Mouse (Mus musculus) embryonic facial prominence, embryonic 11.5 days (tissue): Measurements from ENCODE around the gene Gm11111. TPM values are rescaled to one million over a fixed set of nuclear protein-coding genes. Genes with fewer than 3 reads are reported as not detected.

Experiments used
- ATAC-seq: fragments of 200-750 bp; cut with Nextera tagmentation; replicated peaks from 2 replicates; pipeline ENCODE4 v1.8.0; 2017; ENCODE audit warnings: low read depth; ENCODE audit not compliant: insufficient number of reproducible peaks, low FRiP score, low TSS enrichment
- DNase-seq: peaks from one replicate; pipeline ENCODE4 v3.0.0-alpha.2; 2015; ENCODE audit warnings: low spot score
- H3K27ac ChIP-seq: fragments of 300-500 bp; sonication (generic); replicated peaks from 2 replicates; pipeline ENCODE4 v1.5.1; 2014; ENCODE audit warnings: mild to moderate bottlenecking, low read depth, low read length, control low read depth
- H3K27me3 ChIP-seq: fragments of 300-500 bp; sonication (generic); 2 replicates; pipeline ENCODE4 v1.6.1; 2014; ENCODE audit warnings: mild to moderate bottlenecking, low read length, moderate library complexity, mixed read lengths; ENCODE audit not compliant: control insufficient read depth, insufficient read depth
- H3K36me3 ChIP-seq: fragments of 300-500 bp; sonication (generic); replicated peaks from 2 replicates; pipeline ENCODE4 v1.6.1; 2014; ENCODE audit warnings: low read depth, mild to moderate bottlenecking, low read length, moderate library complexity, mixed read lengths; ENCODE audit not compliant: control insufficient read depth, insufficient read depth
- H3K4me1 ChIP-seq: fragments of 300-500 bp; sonication (generic); 2 replicates; pipeline ENCODE4 v1.6.1; 2014; ENCODE audit warnings: low read length, mixed read lengths; ENCODE audit not compliant: control insufficient read depth, insufficient read depth
- H3K4me2 ChIP-seq: fragments of 300-500 bp; sonication (generic); 2 replicates; pipeline ENCODE4 v1.6.1; 2014; ENCODE audit warnings: low read depth, mild to moderate bottlenecking, control low read depth, low read length, moderate library complexity
- H3K4me3 ChIP-seq: fragments of 300-500 bp; sonication (generic); 2 replicates; pipeline ENCODE4 v1.5.1; 2014; ENCODE audit warnings: low read depth, low read length, control low read depth
- H3K9ac ChIP-seq: fragments of 300-500 bp; sonication (generic); replicated peaks from 2 replicates; pipeline ENCODE4 v1.6.1; 2014; ENCODE audit warnings: mild to moderate bottlenecking, control low read depth, low read length
- H3K9me3 ChIP-seq: fragments of 300-500 bp; sonication (generic); replicated peaks from 2 replicates; pipeline ENCODE4 v1.6.1; 2016; ENCODE audit warnings: mild to moderate bottlenecking, low read length, inconsistent platforms, mixed read lengths; ENCODE audit not compliant: control insufficient read depth
- WGBS: fragments of 180-500 bp; shearing (Covaris S2); extraction: QIAGEN DNeasy Blood & Tissue Kit; methylation state at CpG from one replicate; pipeline ENCODE4 v1.1.7; 2014; 5-methylcytosine and 5-hydroxymethylcytosine counted together
- polyA plus RNA-seq: library from polyadenylated mRNA; unstranded; fragments of >200 nt; fragmentation: Nextera tagmentation; extraction: Ambion mirVana; gene quantifications from 2 replicates; pipeline ENCODE4 v1.2.1, GENCODE M21; 2014

The Gm11111 gene
- polyA plus RNA-seq: not detected in 2 replicates

DNA sequence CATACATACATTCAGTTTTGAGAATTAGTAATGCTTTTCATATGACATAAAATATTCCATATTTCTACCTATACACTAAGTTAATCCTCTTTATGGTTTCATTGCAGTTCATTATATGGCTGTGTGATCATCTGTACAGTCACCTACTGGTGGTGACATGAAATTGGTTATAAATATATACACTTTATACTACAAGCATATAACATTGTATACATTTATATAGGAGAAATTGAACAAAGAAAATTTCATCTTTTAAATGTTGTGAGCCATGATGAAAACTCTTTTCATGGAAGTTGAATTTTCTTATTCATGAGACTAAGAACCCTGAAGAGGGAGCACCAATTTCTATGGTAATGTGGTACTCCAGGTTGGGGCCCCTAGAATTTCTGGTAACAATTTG, at the start of gene Gm11111:
Gene Gm11111, plus strand, starts transcription at position 301 of the 400 bp plus-strand sequence.
- ATAC-seq: no peak
- H3K27ac ChIP-seq: no peak within 1 kb of the TSS

GRCm38 (mm10) chr5:98516214-98516613, 36.3 kb upstream of the Gm11111 start:
- Histone ChIP-seq H3K4me2 (no peak overlapping the region), H3K27me3 (no peaks in the 10 kb centered on the region), H3K36me3 (no peaks in the 10 kb centered on the region), H3K4me1 (no peaks in the 10 kb centered on the region), H3K4me3 (no peak overlapping the region), H3K9ac (no peak overlapping the region), H3K27ac (no peak overlapping the region), H3K9me3 (no peaks in the 10 kb centered on the region)
- WGBS: 90% methylated on average over 7 of the region's 7 CpGs
- no peak for DNase-seq
- ATAC-seq: no peak

More for the DNA sequence above, at the start of gene Gm11111:
- Histone ChIP-seq H3K4me2 (no peak within 1 kb of the TSS), H3K4me3 (no peak within 1 kb of the TSS), H3K27me3 (no peaks in the 10 kb centered on the region), H3K4me1 (no peaks in the 10 kb centered on the region), H3K9ac (no peak within 1 kb of the TSS), H3K36me3 (no peaks in the 10 kb centered on the region), H3K9me3 (no peaks in the 10 kb centered on the region)
- no peak for DNase-seq

- ATAC-seq (no peak), DNase-seq (no peak)
- Histone ChIP-seq H3K36me3 (no peaks in the 10 kb centered on the region), H3K4me2 (no peak overlapping the region), H3K9me3 (no peaks in the 10 kb centered on the region), H3K4me1 (no peaks in the 10 kb centered on the region), H3K27me3 (no peaks in the 10 kb centered on the region), H3K27ac (no peak overlapping the region), H3K9ac (no peak overlapping the region), H3K4me3 (no peak overlapping the region)
- WGBS: 58% methylated on average over 2 of the region's 2 CpGs
These were observed 32.4 kb upstream of the Gm11111 start for GRCm38 (mm10) chr5:98520118-98520517.

DNA sequence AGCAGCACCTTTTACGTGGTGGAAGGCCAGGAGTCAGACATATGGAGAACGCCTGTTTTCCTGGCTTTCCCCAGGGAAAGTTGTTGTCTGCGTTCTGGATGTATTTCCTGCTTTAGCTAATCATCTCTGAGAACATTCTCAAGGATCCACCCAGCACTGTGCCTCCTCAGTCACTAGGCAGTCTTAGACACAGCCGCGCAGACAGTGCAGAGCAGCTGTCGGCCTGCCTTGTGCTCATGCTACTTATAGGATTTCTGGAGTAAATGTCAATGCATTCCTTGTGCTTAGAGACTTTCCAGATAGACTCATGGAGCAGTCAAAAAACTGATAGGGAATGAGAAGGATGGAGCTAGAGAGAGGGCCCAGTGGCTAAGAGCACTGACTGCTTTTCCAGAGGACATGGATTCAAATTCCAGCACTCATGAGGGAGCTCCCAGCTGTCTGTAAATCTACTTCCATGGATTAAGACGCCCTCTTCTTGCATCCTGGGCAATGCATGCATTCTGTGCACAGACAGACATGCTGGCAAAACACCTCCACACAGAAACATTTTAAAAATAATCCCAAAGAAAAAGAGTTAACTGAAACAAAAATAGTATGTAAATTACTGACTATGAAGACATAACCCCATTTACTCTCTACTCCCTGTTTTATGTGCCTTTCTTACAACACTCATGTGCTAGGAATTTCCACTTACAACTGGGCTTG, 30.1 kb upstream of the Gm11111 start:
- no peaks in the 10 kb centered on the region for H3K4me1 ChIP-seq
- DNase-seq: no peak
- H3K27ac ChIP-seq: no peak overlapping the region
- H3K4me3 ChIP-seq: no peak overlapping the region
- no peak overlapping the region for H3K9ac ChIP-seq
- H3K27me3 ChIP-seq: no peaks in the 10 kb centered on the region
- no peaks in the 10 kb centered on the region for H3K36me3 ChIP-seq
- H3K9me3 ChIP-seq: no peaks in the 10 kb centered on the region
- H3K4me2 ChIP-seq: no peak overlapping the region
- no peak for ATAC-seq
- 87% methylated on average over 7 of the region's 7 CpGs for WGBS

- Histone ChIP-seq H3K27ac (no peak overlapping the region), H3K4me2 (no peak overlapping the region), H3K4me1 (no peaks in the 10 kb centered on the region), H3K4me3 (no peak overlapping the region), H3K9me3 (no peaks in the 10 kb centered on the region), H3K36me3 (no peaks in the 10 kb centered on the region), H3K9ac (no peak overlapping the region), H3K27me3 (no peaks in the 10 kb centered on the region)
- 86% methylated on average over 7 of the region's 7 CpGs for WGBS
- ATAC-seq: no peak
- no peak for DNase-seq
These were observed 29.4 kb upstream of the Gm11111 start for GRCm38 (mm10) chr5:98523050-98523449.

DNA sequence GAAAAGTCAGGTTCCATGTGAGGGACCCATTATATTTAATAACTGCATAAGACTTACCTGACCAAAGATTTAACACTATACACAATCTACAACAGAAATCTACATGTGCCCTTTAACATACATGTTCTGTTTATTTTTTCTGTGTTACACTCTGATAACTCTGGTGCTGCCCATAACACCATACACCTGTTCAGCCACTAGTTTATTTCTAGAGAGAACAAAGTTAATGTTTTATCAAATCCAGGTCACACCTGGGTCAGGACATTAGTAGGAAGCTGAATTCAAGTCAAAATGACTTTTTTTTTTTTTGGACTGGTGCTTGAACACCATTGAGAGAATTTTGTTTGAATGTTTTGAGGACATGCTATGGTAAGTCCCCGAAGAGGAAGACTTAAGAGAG, 28.7 kb upstream of the Gm11111 start:
- Histone ChIP-seq H3K27me3 (no peaks in the 10 kb centered on the region), H3K9ac (no peak overlapping the region), H3K36me3 (no peaks in the 10 kb centered on the region), H3K4me2 (no peak overlapping the region), H3K9me3 (no peaks in the 10 kb centered on the region), H3K27ac (no peak overlapping the region), H3K4me1 (no peaks in the 10 kb centered on the region), H3K4me3 (no peak overlapping the region)
- ATAC-seq (no peak), DNase-seq (no peak)
- WGBS: 85% methylated on average over 1 of the region's 1 CpGs

GRCm38 (mm10) chr5:98541333-98541732, 11.2 kb upstream of the Gm11111 start:
- Histone ChIP-seq H3K27ac (no peak overlapping the region), H3K9ac (no peak overlapping the region), H3K27me3 (no peaks in the 10 kb centered on the region), H3K4me1 (no peaks in the 10 kb centered on the region), H3K36me3 (no peaks in the 10 kb centered on the region), H3K4me2 (no peak overlapping the region), H3K4me3 (no peak overlapping the region), H3K9me3 (no peaks in the 10 kb centered on the region)
- no peak for ATAC-seq
- WGBS: 84% methylated on average over 1 of the region's 1 CpGs
- no peak for DNase-seq

DNA sequence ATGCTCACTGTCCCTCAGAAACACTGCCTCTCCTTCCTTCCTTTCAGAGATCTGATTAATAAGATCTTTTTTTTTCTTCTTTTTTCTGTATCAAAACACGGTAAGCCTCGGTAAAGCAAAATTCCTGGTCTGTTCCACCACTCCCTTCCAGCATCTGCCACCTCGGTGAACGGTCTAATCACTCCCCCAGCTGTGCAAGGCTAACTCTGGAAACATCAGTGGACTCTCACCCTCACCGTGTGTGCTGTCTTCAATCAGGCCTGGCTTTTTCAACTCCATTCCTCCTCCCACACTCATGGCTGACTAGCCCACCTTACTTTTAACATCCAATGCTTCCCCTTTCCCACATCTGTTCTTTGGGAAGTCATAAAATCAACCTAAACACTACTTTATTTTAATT, 2.2 kb upstream of the Gm11111 start:
- H3K27ac ChIP-seq: no peak overlapping the region
- H3K4me1 ChIP-seq: no peaks in the 10 kb centered on the region
- H3K9ac ChIP-seq: no peak overlapping the region
- no peak for DNase-seq
- no peaks in the 10 kb centered on the region for H3K9me3 ChIP-seq
- H3K27me3 ChIP-seq: no peaks in the 10 kb centered on the region
- no peak for ATAC-seq
- H3K4me3 ChIP-seq: no peak overlapping the region
- no peak overlapping the region for H3K4me2 ChIP-seq
- WGBS: 49% methylated on average over 5 of the region's 5 CpGs
- H3K36me3 ChIP-seq: no peaks in the 10 kb centered on the region
